Mouse (Mus musculus) erythroblast, embryonic 14.5 days (primary cell): Measurements from ENCODE around the gene Pnpla6.

Experiments used
- GATA1 ChIP-seq: IDR thresholded peaks from 2 replicates; pipeline ENCODE4 v1.6.1; 2012; ENCODE audit warnings: low read length, inconsistent platforms, mixed read lengths
- TAL1 ChIP-seq: IDR thresholded peaks from 3 replicates; pipeline ENCODE4 v1.6.1; 2012; ENCODE audit warnings: low read length, inconsistent platforms, mixed read lengths

- TF ChIP-seq GATA1 (no peak), TAL1 (no peak)
Observed at GRCm38 (mm10) chr8:3536940-3537339, 21.8 kb downstream of the Pnpla6 start.
